Comparison of ENCODE assay signal across 8 mouse cellular contexts in the genomic region with DNA sequence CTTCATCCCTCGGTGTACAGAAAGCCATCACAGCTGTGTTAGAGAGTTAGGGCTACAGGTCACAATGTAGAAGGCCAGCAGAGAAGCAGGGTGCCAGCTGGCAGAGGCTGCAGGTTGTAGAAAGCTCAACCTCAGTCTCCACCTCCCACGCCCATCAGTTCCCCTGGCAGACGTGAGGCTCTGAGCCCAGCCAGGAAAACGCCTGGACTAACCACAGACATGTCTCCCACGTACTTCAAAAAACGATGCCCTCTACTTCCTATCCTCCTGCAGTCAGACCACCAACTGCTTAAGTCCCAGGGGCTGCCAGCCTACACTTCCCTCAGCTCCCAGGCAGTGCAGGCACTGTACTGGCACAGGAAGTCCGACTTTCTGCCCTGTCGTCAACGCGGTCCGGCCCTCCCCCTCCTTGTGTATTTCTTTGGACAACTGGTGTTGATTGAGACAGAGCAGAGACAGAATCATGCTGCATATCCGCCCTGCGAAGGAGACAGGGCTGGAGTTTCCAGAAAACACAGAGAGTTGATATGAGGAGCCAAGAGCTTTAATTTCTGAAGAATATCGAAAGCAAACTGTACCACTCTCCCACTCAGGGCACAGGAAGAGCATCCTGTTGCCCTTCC. TPM values are rescaled to one million over a fixed set of nuclear protein-coding genes. Genes with fewer than 3 reads are reported as not detected.
DNase-seq lines count a peak whose midpoint lies in the region; ATAC-seq and TF ChIP-seq lines count a peak whose summit lies in the region.

No protein-coding gene starts in this region.

- H3K4me1 ChIP-seq in heart, postnatal 0 days (ENCODE audit: control insufficient read depth, insufficient read depth): peaks cover 66% of the 10 kb centered on the region
- H3K4me1 ChIP-seq in lung, adult 2 months (ENCODE audit: control insufficient read depth, insufficient read depth, low read length): peaks cover 20% of the 10 kb centered on the region
- H3K4me1 ChIP-seq in testis, adult 2 months (ENCODE audit: control insufficient read depth, insufficient read depth, low read length): peaks cover 2% of the 10 kb centered on the region; the same call in 1 of the 2 replicates

- peak; percentile 74 for ATAC-seq in heart, postnatal 0 days (ENCODE audit: insufficient read depth, low read depth)

- WGBS in heart, postnatal 0 days: 4% methylated on average over 14 of the region's 14 CpGs
- 30% methylated on average over 14 of the region's 14 CpGs for WGBS in lung, adult 2 months

- no peaks in the 10 kb centered on the region for H3K9me3 ChIP-seq in heart, postnatal 0 days (replicated peaks; ENCODE audit: control insufficient read depth, low read length)

- TF ChIP-seq CTCF in heart, postnatal 0 days (IDR thresholded peaks at IDR 0.05; ENCODE audit: low read depth): no peak
- no peak for TF ChIP-seq CTCF in lung, adult 2 months (IDR thresholded peaks at IDR 0.05; ENCODE audit: insufficient read depth, low read length)
- TF ChIP-seq CTCF in testis, adult 2 months (IDR thresholded peaks at IDR 0.05; ENCODE audit: control insufficient read depth, insufficient read depth, insufficient replicate concordance, low read depth, low read length): no peak

- peaks cover 46% of the 10 kb centered on the region for H3K36me3 ChIP-seq in heart, postnatal 0 days (replicated peaks; ENCODE audit: control insufficient read depth, insufficient read depth, low read length)
- no peaks in the 10 kb centered on the region for H3K36me3 ChIP-seq in testis, adult 2 months (ENCODE audit: control insufficient read depth, insufficient read depth, low read length)

- no peak overlapping the region for H3K9ac ChIP-seq in heart, postnatal 0 days (replicated peaks; ENCODE audit: low read depth, low read length)

- TF ChIP-seq POLR2A in lung, adult 2 months (IDR thresholded peaks at IDR 0.05; ENCODE audit: borderline replicate concordance, extremely low read depth, low read depth, low read length): no peak
- TF ChIP-seq POLR2A in testis, adult 2 months (IDR thresholded peaks at IDR 0.05; ENCODE audit: control insufficient read depth, low read depth, low read length): no peak

- no peak overlapping the region; the same call in 1 of the 2 replicates for H3K4me3 ChIP-seq in heart, postnatal 0 days (ENCODE audit: low read depth, low read length)
- peak overlapping the region; percentile 20 for H3K4me3 ChIP-seq in lung, adult 2 months (replicated peaks; ENCODE audit: extremely low read depth, low read depth, low read length)
- H3K4me3 ChIP-seq in testis, adult 2 months (ENCODE audit: control insufficient read depth, low read depth, low read length): no peak overlapping the region

- H3K4me2 ChIP-seq in heart, postnatal 0 days (ENCODE audit: low read depth, low read length): peak overlapping the region; percentile 42

- no peaks in the 10 kb centered on the region for H3K27me3 ChIP-seq in heart, postnatal 0 days (ENCODE audit: control insufficient read depth, insufficient read depth, low read length)
- no peaks in the 10 kb centered on the region for H3K27me3 ChIP-seq in testis, adult 2 months (ENCODE audit: control insufficient read depth, insufficient read depth, low read length)

- H3K27ac ChIP-seq in heart, postnatal 0 days (ENCODE audit: low read depth): peak overlapping the region; percentile 83
- H3K27ac ChIP-seq in testis, adult 2 months (ENCODE audit: control insufficient read depth, insufficient read depth, low read depth, low read length): peak overlapping the region; percentile 48; the same call in 1 of the 2 replicates

- peak; percentile 80; the same call in 1 of the 2 replicates for TF ChIP-seq EP300 in heart, postnatal 0 days (IDR thresholded peaks at IDR 0.05; ENCODE audit: low read depth)

- peak; percentile 79 for DNase-seq in urinary bladder, postnatal 14 days (ENCODE audit: low spot score)
- no peak for DNase-seq in urinary bladder, postnatal 10 days (ENCODE audit: low spot score)
- peak; percentile 70 to 81 for DNase-seq in cerebellum, postnatal 25 days
- peak; percentile 84 for DNase-seq in heart, postnatal 0 days (ENCODE audit: low spot score)
- DNase-seq in lung, adult 2 months: peak; percentile 54
- DNase-seq in left cerebral cortex, adult 18-20 months (ENCODE audit: low spot score in 2 of 2): no peak
- DNase-seq in layer of hippocampus, postnatal 36 days: no peak

RNA-seq across cellular contexts. Expression of a gene that starts 13.1 kb away (rescaled TPM):
- 2,939 and 3,145 TPM in 2 replicates for total RNA-seq in heart, postnatal 0 days (2014; rRNA removed; ENCODE audit: low replicate concordance)
- 7,680 and 7,748 TPM in 2 replicates for polyA plus RNA-seq in heart, postnatal 0 days (2015; fragmentation: Nextera tagmentation; extraction: Ambion mirVana)
- 25.4 and 32.2 TPM in 2 replicates for polyA plus RNA-seq in lung, adult 2 months (2012; rRNA removed)
- 0.48 and 0.59 TPM in 2 replicates for polyA plus RNA-seq in testis, adult 2 months (2012; rRNA removed)
- total RNA-seq in left cerebral cortex, adult 18-20 months (2021): 10 to 100 TPM; 18.8 to 20.1 TPM
- total RNA-seq in layer of hippocampus, postnatal 36 days (2021): 1 to 10 TPM; 3.8 to 4.4 TPM

RNA-seq across cellular contexts. Expression of a gene that starts 21.7 kb away (rescaled TPM):
- 292 and 338 TPM in 2 replicates for total RNA-seq in heart, postnatal 0 days (2014; rRNA removed; ENCODE audit: low replicate concordance)
- polyA plus RNA-seq in heart, postnatal 0 days (2015; fragmentation: Nextera tagmentation; extraction: Ambion mirVana): 162 and 171 TPM in 2 replicates
- polyA plus RNA-seq in lung, adult 2 months (2012; rRNA removed): 412 and 458 TPM in 2 replicates
- polyA plus RNA-seq in testis, adult 2 months (2012; rRNA removed): 62.1 and 63.8 TPM in 2 replicates
- 100 to 1,000 TPM; 359 to 363 TPM for total RNA-seq in left cerebral cortex, adult 18-20 months (2021)
- total RNA-seq in layer of hippocampus, postnatal 36 days (2021): 100 to 1,000 TPM; 458 to 488 TPM

RNA-seq across cellular contexts. Expression of a gene that starts 22.7 kb away (rescaled TPM):
- total RNA-seq in heart, postnatal 0 days (2014; rRNA removed; ENCODE audit: low replicate concordance): 4.4 and 12.7 TPM in 2 replicates
- polyA plus RNA-seq in heart, postnatal 0 days (2015; fragmentation: Nextera tagmentation; extraction: Ambion mirVana): 0.75 and 0.90 TPM in 2 replicates
- 95.9 and 109 TPM in 2 replicates for polyA plus RNA-seq in lung, adult 2 months (2012; rRNA removed)
- 0.65 and 0.79 TPM in 2 replicates for polyA plus RNA-seq in testis, adult 2 months (2012; rRNA removed)
- total RNA-seq in left cerebral cortex, adult 18-20 months (2021): 1 to 10 TPM; 4.7 to 5.3 TPM
- total RNA-seq in layer of hippocampus, postnatal 36 days (2021): 1 to 10 TPM; 4.5 to 4.9 TPM

RNA-seq across cellular contexts. Expression of a gene that starts 26.6 kb away (rescaled TPM):
- 75.3 and 90.4 TPM in 2 replicates for total RNA-seq in heart, postnatal 0 days (2014; rRNA removed; ENCODE audit: low replicate concordance)
- 24.0 and 25.4 TPM in 2 replicates for polyA plus RNA-seq in heart, postnatal 0 days (2015; fragmentation: Nextera tagmentation; extraction: Ambion mirVana)
- 114 and 136 TPM in 2 replicates for polyA plus RNA-seq in lung, adult 2 months (2012; rRNA removed)
- polyA plus RNA-seq in testis, adult 2 months (2012; rRNA removed): 8.0 and 9.2 TPM in 2 replicates
- total RNA-seq in left cerebral cortex, adult 18-20 months (2021): 10 to 100 TPM; 22.3 to 25.0 TPM
- total RNA-seq in layer of hippocampus, postnatal 36 days (2021): 10 to 100 TPM; 16.6 to 24.0 TPM

RNA-seq across cellular contexts. Expression of a gene that starts 56.1 kb away (rescaled TPM):
- 2.1 and 7.4 TPM in 2 replicates for total RNA-seq in heart, postnatal 0 days (2014; rRNA removed; ENCODE audit: low replicate concordance)
- 11.7 and 12.5 TPM in 2 replicates for polyA plus RNA-seq in heart, postnatal 0 days (2015; fragmentation: Nextera tagmentation; extraction: Ambion mirVana)
- 4.8 and 5.4 TPM in 2 replicates for polyA plus RNA-seq in lung, adult 2 months (2012; rRNA removed)
- polyA plus RNA-seq in testis, adult 2 months (2012; rRNA removed): 1,194 and 1,232 TPM in 2 replicates
- total RNA-seq in left cerebral cortex, adult 18-20 months (2021): 1 to 10 TPM; 3.2 to 4.1 TPM
- 1 to 10 TPM; 3.5 to 3.6 TPM for total RNA-seq in layer of hippocampus, postnatal 36 days (2021)

Comparison
In these comparisons a context has a peak if more than half of its experiments do, and no peak if none do; other contexts are left out.
1. DNase-seq: peak in urinary bladder, postnatal 14 days (single experiment), cerebellum, postnatal 25 days (2 of 2), heart, postnatal 0 days (single experiment) and lung, adult 2 months (single experiment); none in urinary bladder, postnatal 10 days (single experiment), left cerebral cortex, adult 18-20 months (0 of 2) and layer of hippocampus, postnatal 36 days (0 of 2).
2. RNA of a gene that starts 13.1 kb away (total RNA-seq): 2,939 to 3,145 TPM in heart, postnatal 0 days; 18.8 to 20.1 TPM in left cerebral cortex, adult 18-20 months and 3.8 to 4.4 TPM in layer of hippocampus, postnatal 36 days; every median in the first group is over 100 times any median in the second.